Mouse (Mus musculus) brain, embryonic 14.5 days (tissue): ENCODE measurements around the gene Ten1.

Experiments
- CTCF ChIP-seq: fragments of 200-500 bp; IDR thresholded peaks from 2 replicates; pipeline ENCODE4 v1.5.1; 2012; ENCODE audit warnings: inconsistent platforms, mild to moderate bottlenecking, moderate library complexity, borderline replicate concordance; ENCODE audit not compliant: insufficient read depth, insufficient read length; ENCODE audit errors: extremely low read depth
- POLR2A ChIP-seq: fragments of 200-500 bp; IDR thresholded peaks from 2 replicates; pipeline ENCODE4 v1.6.1; 2012; ENCODE audit warnings: mild to moderate bottlenecking, inconsistent platforms, borderline replicate concordance; ENCODE audit not compliant: poor library complexity, insufficient read depth, insufficient read length, severe bottlenecking; ENCODE audit errors: extremely low read depth

DNA sequence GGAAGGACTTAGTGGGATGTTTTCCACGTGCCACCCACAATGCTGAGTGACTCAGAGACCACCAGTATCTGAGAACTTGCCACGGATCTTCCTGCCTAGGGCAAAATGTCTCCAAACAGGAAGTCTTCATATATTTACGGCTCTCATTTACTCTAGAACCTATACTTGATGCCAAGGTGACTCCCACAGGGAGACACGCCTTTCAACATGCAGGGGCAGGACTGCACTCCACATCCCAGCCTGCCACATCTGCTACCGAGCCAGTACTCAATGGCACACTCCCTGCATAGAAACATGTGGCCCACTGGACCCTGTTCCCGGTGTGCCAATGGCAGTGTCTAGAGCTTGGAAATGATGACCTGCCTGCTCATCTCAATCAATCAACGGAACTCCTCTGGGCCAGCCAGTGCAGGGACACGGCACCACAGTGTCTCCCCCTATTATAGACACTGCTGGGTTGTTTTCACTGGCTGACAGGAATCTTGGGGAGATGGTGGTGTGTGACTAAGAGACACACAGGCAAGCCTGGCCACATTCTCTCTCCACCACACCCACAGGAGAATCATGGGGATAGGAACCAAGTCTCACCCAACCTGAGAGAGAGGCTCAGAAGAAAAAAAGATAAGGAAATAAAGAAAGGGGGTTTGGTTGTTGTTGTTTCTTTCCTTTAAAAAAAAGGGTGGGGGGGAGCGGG is 57.5 kb downstream of the Ten1 start:
- TF ChIP-seq CTCF: no peak
- no peak for TF ChIP-seq POLR2A
